In the genomic region with DNA sequence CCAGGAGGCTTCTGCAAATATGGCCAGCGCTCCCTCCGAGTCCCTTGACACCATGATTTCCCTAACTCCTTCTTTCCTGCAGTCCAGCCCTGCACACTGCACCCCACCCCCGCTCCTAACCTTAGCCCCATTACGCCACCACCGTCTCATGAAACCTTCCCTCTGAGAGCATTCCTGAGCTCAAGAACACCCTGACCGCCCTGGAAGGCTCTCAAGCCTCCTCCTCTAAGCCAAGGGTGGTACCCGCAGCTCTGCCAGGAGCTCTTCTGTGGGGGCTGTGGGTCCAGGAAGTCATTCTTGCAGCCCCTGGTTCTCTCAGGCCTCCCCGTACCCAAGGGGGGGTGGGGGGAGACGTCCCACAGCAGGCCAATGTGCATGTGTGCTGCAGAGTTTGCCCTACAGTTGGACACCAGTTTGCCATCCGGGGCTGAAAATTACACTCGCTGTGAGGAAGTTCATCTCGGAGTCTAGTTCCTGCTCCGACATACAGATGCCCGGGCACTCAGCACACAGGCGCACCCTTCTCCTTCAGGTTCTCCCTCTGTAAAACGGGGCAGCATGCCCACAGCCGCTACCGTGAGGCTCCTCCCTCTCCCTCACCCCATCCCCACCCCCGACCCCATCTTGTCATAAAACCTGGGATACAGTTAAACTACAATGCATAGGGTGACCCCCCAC, we compare ENCODE assay signal across 11 mouse cellular contexts. TPM values are rescaled to one million over a fixed set of nuclear protein-coding genes. Genes with fewer than 3 reads are reported as not detected.
DNase-seq lines count a peak whose midpoint lies in the region; ATAC-seq lines count a peak whose summit lies in the region.
"Had no signal": no experiment of that assay in that cellular context is flagged by ENCODE, and none has a peak within 500 bp of the region (broad histone marks: within the 10 kb centered on the region; RNA-seq: fewer than 3 reads in every experiment).

No protein-coding gene starts in this region.

- H3K4me2 ChIP-seq in heart, embryonic 16.5 days (ENCODE audit: low read depth, low read length), result no peak overlapping the region
- no peak overlapping the region for H3K4me2 ChIP-seq in kidney, embryonic 16.5 days (replicated peaks; ENCODE audit: low read depth, low read length)
- H3K4me2 ChIP-seq: liver, embryonic 11.5 days had no signal

- H3K4me3 ChIP-seq in heart, embryonic 16.5 days (ENCODE audit: low read length), result no peak overlapping the region
- no peak overlapping the region for H3K4me3 ChIP-seq in embryonic facial prominence, embryonic 10.5 days
- H3K4me3 ChIP-seq in kidney, embryonic 16.5 days (ENCODE audit: low read length), result no peak overlapping the region

- no peak for DNase-seq in heart, postnatal 36 days
- DNase-seq in embryonic facial prominence, embryonic 10.5 days (ENCODE audit: low spot score), result no peak
- DNase-seq in lung, postnatal 36 days, result peak; percentile 88
- DNase-seq in frontal cortex, postnatal 25 days (ENCODE audit: low spot score in 2 of 2), result no peak
- no peak for DNase-seq in thymus, adult 18-20 months
- DNase-seq in spleen, postnatal 4 days (ENCODE audit: low spot score in 2 of 2), result no peak
- DNase-seq: cerebellum, adult 8-10 months; gastrocnemius, postnatal 36 days had no signal

- peak overlapping the region; percentile 55 for H3K27ac ChIP-seq in heart, embryonic 16.5 days (ENCODE audit: low read length)
- H3K27ac ChIP-seq in embryonic facial prominence, embryonic 10.5 days (replicated peaks), result peak overlapping the region; percentile 69
- H3K27ac ChIP-seq in kidney, embryonic 16.5 days (ENCODE audit: low read length), result peak overlapping the region; percentile 49; the same call in 1 of the 2 replicates

- H3K9me3 ChIP-seq in heart, embryonic 16.5 days (replicated peaks; ENCODE audit: control insufficient read depth, low read length), result no peaks in the 10 kb centered on the region
- H3K9me3 ChIP-seq in embryonic facial prominence, embryonic 10.5 days, result no peaks in the 10 kb centered on the region
- H3K9me3 ChIP-seq in kidney, embryonic 16.5 days (ENCODE audit: low read length), result no peaks in the 10 kb centered on the region

- ATAC-seq in heart, embryonic 16.5 days (replicated peaks; ENCODE audit: extremely low read depth, insufficient read depth, low FRiP score), result no peak
- ATAC-seq in kidney, embryonic 16.5 days (ENCODE audit: low FRiP score, low TSS enrichment), result peak; percentile 68

- H3K36me3 ChIP-seq in heart, embryonic 16.5 days (ENCODE audit: control insufficient read depth, insufficient read depth), result peaks cover 7% of the 10 kb centered on the region; the same call in 1 of the 2 replicates
- peaks cover 16% of the 10 kb centered on the region for H3K36me3 ChIP-seq in embryonic facial prominence, embryonic 10.5 days (replicated peaks)
- peaks cover 22% of the 10 kb centered on the region for H3K36me3 ChIP-seq in kidney, embryonic 16.5 days (ENCODE audit: insufficient read depth, low read length)

- WGBS in heart, embryonic 16.5 days, result 70% methylated on average over 19 of the region's 19 CpGs
- WGBS in embryonic facial prominence, embryonic 10.5 days, result 82% methylated on average over 19 of the region's 19 CpGs
- WGBS in kidney, embryonic 16.5 days, result 70% methylated on average over 19 of the region's 19 CpGs

- intact Hi-C loops in heart, postnatal 36 days (cut with DNase I), result no loop called here

- no peak overlapping the region for H3K9ac ChIP-seq in heart, embryonic 16.5 days (ENCODE audit: low read length)
- H3K9ac ChIP-seq in kidney, embryonic 16.5 days (replicated peaks; ENCODE audit: low read length), result 0 out of 2 replicates have a peak overlapping the region, but pooled peaks have one; percentile 12

- no peaks in the 10 kb centered on the region for H3K27me3 ChIP-seq in heart, embryonic 16.5 days (ENCODE audit: control insufficient read depth, insufficient read depth, low read length)
- no peaks in the 10 kb centered on the region for H3K27me3 ChIP-seq in embryonic facial prominence, embryonic 10.5 days (replicated peaks; ENCODE audit: low read depth, poor library complexity, severe bottlenecking)
- no peaks in the 10 kb centered on the region for H3K27me3 ChIP-seq in kidney, embryonic 16.5 days (ENCODE audit: insufficient read depth, low read length)

- peaks cover 33% of the 10 kb centered on the region for H3K4me1 ChIP-seq in heart, embryonic 16.5 days (ENCODE audit: control insufficient read depth, insufficient read depth, low read length)
- H3K4me1 ChIP-seq in embryonic facial prominence, embryonic 10.5 days, result peaks cover 36% of the 10 kb centered on the region
- peaks cover 23% of the 10 kb centered on the region for H3K4me1 ChIP-seq in kidney, embryonic 16.5 days (ENCODE audit: insufficient read depth, low read length)

RNA-seq across cellular contexts. Expression of a gene that starts 57.0 kb away (rescaled TPM):
- 213 and 274 TPM in 2 replicates for polyA plus RNA-seq in heart, embryonic 16.5 days (2015; fragmentation: Nextera tagmentation; extraction: Ambion mirVana)
- 100 to 1,000 TPM; 371 to 526 TPM for total RNA-seq in heart, postnatal 36 days (2021)
- 128 and 138 TPM in 2 replicates for polyA plus RNA-seq in embryonic facial prominence, embryonic 10.5 days (2016; fragmentation: Nextera tagmentation; extraction: Ambion mirVana)
- polyA plus RNA-seq in kidney, embryonic 16.5 days (2015; fragmentation: Nextera tagmentation; extraction: Ambion mirVana), result 382 and 440 TPM in 2 replicates

RNA-seq across cellular contexts. Expression of a gene that starts 57.1 kb away (rescaled TPM):
- polyA plus RNA-seq in heart, embryonic 16.5 days (2015; fragmentation: Nextera tagmentation; extraction: Ambion mirVana), result 80.1 and 105 TPM in 2 replicates
- total RNA-seq in heart, postnatal 36 days (2021), result 100 to 1,000 TPM; 228 to 282 TPM
- 51.8 and 54.7 TPM in 2 replicates for polyA plus RNA-seq in embryonic facial prominence, embryonic 10.5 days (2016; fragmentation: Nextera tagmentation; extraction: Ambion mirVana)
- polyA plus RNA-seq in kidney, embryonic 16.5 days (2015; fragmentation: Nextera tagmentation; extraction: Ambion mirVana), result 121 and 126 TPM in 2 replicates
